Mouse (Mus musculus): ENCODE measurements around the gene Slc2a12.

- no peak for TF ChIP-seq CTCF (IDR thresholded peaks at IDR 0.05)
- TF ChIP-seq EP300 (IDR thresholded peaks at IDR 0.05) = no peak
Measured at GRCm38 (mm10) chr10:22608273-22608672, 36.5 kb upstream of the Slc2a12 start.

Measured in lung, postnatal 0 days (tissue).